Mouse (Mus musculus): ENCODE measurements at regions not wholly inside any gene's neighbourhood (a gene's known extent, or its start where the extent isn't known, plus 50 kb on each side); places are given as distances from the start of the nearest gene placed in this dataset.

GRCm38 (mm10) chr9:33050789-33051188 lies 414.8 kb downstream of the Ets1 start:
- Histone ChIP-seq H3K4me1 (ENCODE audit: control insufficient read depth, insufficient read depth, low read length) (no peaks in the 10 kb centered on the region), H3K4me2 (replicated peaks; ENCODE audit: low read depth, low read length) (no peak overlapping the region), H3K4me3 (ENCODE audit: low read depth, low read length) (no peak overlapping the region), H3K9me3 (ENCODE audit: control insufficient read depth, low read depth, low read length) (no peaks in the 10 kb centered on the region), H3K36me3 (ENCODE audit: control insufficient read depth, insufficient read depth, low read length) (no peaks in the 10 kb centered on the region), H3K27ac (ENCODE audit: low read length) (no peak overlapping the region), H3K27me3 (ENCODE audit: control insufficient read depth, insufficient read depth, low read length) (no peaks in the 10 kb centered on the region), H3K9ac (replicated peaks; ENCODE audit: low read depth, low read length) (no peak overlapping the region)
- 78% methylated on average over 4 of the region's 4 CpGs for whole genome bisulfite sequencing
- ATAC-seq (ENCODE audit: insufficient number of reproducible peaks, insufficient read depth, low FRiP score, low read depth), result no peak

GRCm38 (mm10) chr9:33060636-33061264 lies 424.7 kb downstream of the Ets1 start:
- H3K36me3 ChIP-seq (ENCODE audit: control insufficient read depth, insufficient read depth, low read length), result no peaks in the 10 kb centered on the region
- no peak overlapping the region for H3K4me3 ChIP-seq (ENCODE audit: low read depth, low read length)
- ATAC-seq (ENCODE audit: insufficient number of reproducible peaks, insufficient read depth, low FRiP score, low read depth), result no peak
- no peak overlapping the region for H3K4me2 ChIP-seq (replicated peaks; ENCODE audit: low read depth, low read length)
- no peak overlapping the region for H3K9ac ChIP-seq (replicated peaks; ENCODE audit: low read depth, low read length)
- no peak overlapping the region for H3K27ac ChIP-seq (ENCODE audit: low read length)
- no peaks in the 10 kb centered on the region for H3K4me1 ChIP-seq (ENCODE audit: control insufficient read depth, insufficient read depth, low read length)
- no peaks in the 10 kb centered on the region for H3K9me3 ChIP-seq (ENCODE audit: control insufficient read depth, low read depth, low read length)
- H3K27me3 ChIP-seq (ENCODE audit: control insufficient read depth, insufficient read depth, low read length), result no peaks in the 10 kb centered on the region
- WGBS, result 75% methylated on average over 6 of the region's 6 CpGs

GRCm38 (mm10) chr9:33062476-33062875 lies 426.5 kb downstream of the Ets1 start:
- H3K9me3 ChIP-seq (ENCODE audit: control insufficient read depth, low read depth, low read length), result no peaks in the 10 kb centered on the region
- H3K27me3 ChIP-seq (ENCODE audit: control insufficient read depth, insufficient read depth, low read length), result no peaks in the 10 kb centered on the region
- WGBS, result 60% methylated on average over 4 of the region's 4 CpGs
- ATAC-seq (ENCODE audit: insufficient number of reproducible peaks, insufficient read depth, low FRiP score, low read depth), result no peak
- H3K4me3 ChIP-seq (ENCODE audit: low read depth, low read length), result no peak overlapping the region
- H3K9ac ChIP-seq (replicated peaks; ENCODE audit: low read depth, low read length), result no peak overlapping the region
- H3K36me3 ChIP-seq (ENCODE audit: control insufficient read depth, insufficient read depth, low read length), result no peaks in the 10 kb centered on the region
- H3K4me2 ChIP-seq (replicated peaks; ENCODE audit: low read depth, low read length), result no peak overlapping the region
- H3K27ac ChIP-seq (ENCODE audit: low read length), result no peak overlapping the region
- no peaks in the 10 kb centered on the region for H3K4me1 ChIP-seq (ENCODE audit: control insufficient read depth, insufficient read depth, low read length)

GRCm38 (mm10) chr9:33065331-33065730 lies 429.3 kb downstream of the Ets1 start:
- H3K9ac ChIP-seq (replicated peaks; ENCODE audit: low read depth, low read length), result no peak overlapping the region
- H3K4me2 ChIP-seq (replicated peaks; ENCODE audit: low read depth, low read length), result no peak overlapping the region
- H3K9me3 ChIP-seq (ENCODE audit: control insufficient read depth, low read depth, low read length), result no peaks in the 10 kb centered on the region
- H3K27me3 ChIP-seq (ENCODE audit: control insufficient read depth, insufficient read depth, low read length), result no peaks in the 10 kb centered on the region
- no peak for ATAC-seq (ENCODE audit: insufficient number of reproducible peaks, insufficient read depth, low FRiP score, low read depth)
- H3K4me3 ChIP-seq (ENCODE audit: low read depth, low read length), result no peak overlapping the region
- H3K27ac ChIP-seq (ENCODE audit: low read length), result no peak overlapping the region
- H3K36me3 ChIP-seq (ENCODE audit: control insufficient read depth, insufficient read depth, low read length), result no peaks in the 10 kb centered on the region
- H3K4me1 ChIP-seq (ENCODE audit: control insufficient read depth, insufficient read depth, low read length), result no peaks in the 10 kb centered on the region
- WGBS, result 86% methylated on average over 3 of the region's 3 CpGs

GRCm38 (mm10) chr9:33067521-33067920 lies 431.5 kb downstream of the Ets1 start:
- Histone ChIP-seq H3K4me1 (ENCODE audit: control insufficient read depth, insufficient read depth, low read length) (no peaks in the 10 kb centered on the region), H3K36me3 (ENCODE audit: control insufficient read depth, insufficient read depth, low read length) (no peaks in the 10 kb centered on the region), H3K27me3 (ENCODE audit: control insufficient read depth, insufficient read depth, low read length) (no peaks in the 10 kb centered on the region), H3K27ac (ENCODE audit: low read length) (no peak overlapping the region), H3K9me3 (ENCODE audit: control insufficient read depth, low read depth, low read length) (no peaks in the 10 kb centered on the region), H3K4me3 (ENCODE audit: low read depth, low read length) (no peak overlapping the region), H3K9ac (replicated peaks; ENCODE audit: low read depth, low read length) (no peak overlapping the region), H3K4me2 (replicated peaks; ENCODE audit: low read depth, low read length) (no peak overlapping the region)
- WGBS, result 88% methylated on average over 1 of the region's 1 CpGs
- ATAC-seq (ENCODE audit: insufficient number of reproducible peaks, insufficient read depth, low FRiP score, low read depth), result no peak

GRCm38 (mm10) chr9:33070116-33070515 lies 434.1 kb downstream of the Ets1 start:
- Histone ChIP-seq H3K36me3 (ENCODE audit: control insufficient read depth, insufficient read depth, low read length) (no peaks in the 10 kb centered on the region), H3K4me3 (ENCODE audit: low read depth, low read length) (no peak overlapping the region), H3K27me3 (ENCODE audit: control insufficient read depth, insufficient read depth, low read length) (no peaks in the 10 kb centered on the region), H3K9me3 (ENCODE audit: control insufficient read depth, low read depth, low read length) (no peaks in the 10 kb centered on the region), H3K4me2 (replicated peaks; ENCODE audit: low read depth, low read length) (no peak overlapping the region), H3K4me1 (ENCODE audit: control insufficient read depth, insufficient read depth, low read length) (no peaks in the 10 kb centered on the region), H3K27ac (ENCODE audit: low read length) (no peak overlapping the region), H3K9ac (replicated peaks; ENCODE audit: low read depth, low read length) (no peak overlapping the region)
- 52% methylated on average over 3 of the region's 3 CpGs for WGBS
- ATAC-seq (ENCODE audit: insufficient number of reproducible peaks, insufficient read depth, low FRiP score, low read depth), result no peak

GRCm38 (mm10) chr9:33080271-33080670 lies 444.2 kb downstream of the Ets1 start:
- Histone ChIP-seq H3K36me3 (ENCODE audit: control insufficient read depth, insufficient read depth, low read length) (no peaks in the 10 kb centered on the region), H3K4me3 (ENCODE audit: low read depth, low read length) (no peak overlapping the region), H3K9ac (replicated peaks; ENCODE audit: low read depth, low read length) (no peak overlapping the region), H3K9me3 (ENCODE audit: control insufficient read depth, low read depth, low read length) (no peaks in the 10 kb centered on the region), H3K4me2 (replicated peaks; ENCODE audit: low read depth, low read length) (no peak overlapping the region), H3K27me3 (ENCODE audit: control insufficient read depth, insufficient read depth, low read length) (no peaks in the 10 kb centered on the region), H3K27ac (ENCODE audit: low read length) (no peak overlapping the region), H3K4me1 (ENCODE audit: control insufficient read depth, insufficient read depth, low read length) (no peaks in the 10 kb centered on the region)
- no peak for ATAC-seq (ENCODE audit: insufficient number of reproducible peaks, insufficient read depth, low FRiP score, low read depth)
- WGBS, result 70% methylated on average over 3 of the region's 3 CpGs

- ATAC-seq (ENCODE audit: insufficient number of reproducible peaks, insufficient read depth, low FRiP score, low read depth), result no peak
- Histone ChIP-seq H3K9ac (replicated peaks; ENCODE audit: low read depth, low read length) (no peak overlapping the region), H3K36me3 (ENCODE audit: control insufficient read depth, insufficient read depth, low read length) (no peaks in the 10 kb centered on the region), H3K9me3 (ENCODE audit: control insufficient read depth, low read depth, low read length) (no peaks in the 10 kb centered on the region), H3K4me2 (replicated peaks; ENCODE audit: low read depth, low read length) (no peak overlapping the region), H3K4me3 (ENCODE audit: low read depth, low read length) (no peak overlapping the region), H3K4me1 (ENCODE audit: control insufficient read depth, insufficient read depth, low read length) (no peaks in the 10 kb centered on the region), H3K27ac (ENCODE audit: low read length) (no peak overlapping the region), H3K27me3 (ENCODE audit: control insufficient read depth, insufficient read depth, low read length) (no peaks in the 10 kb centered on the region)
- 44% methylated on average over 6 of the region's 6 CpGs for WGBS
These were observed 444.8 kb downstream of the Ets1 start for GRCm38 (mm10) chr9:33080774-33081173.

GRCm38 (mm10) chr9:33089977-33090376 lies 454.0 kb downstream of the Ets1 start:
- Histone ChIP-seq H3K27me3 (ENCODE audit: control insufficient read depth, insufficient read depth, low read length) (no peaks in the 10 kb centered on the region), H3K4me2 (replicated peaks; ENCODE audit: low read depth, low read length) (no peak overlapping the region), H3K4me1 (ENCODE audit: control insufficient read depth, insufficient read depth, low read length) (no peaks in the 10 kb centered on the region), H3K9me3 (ENCODE audit: control insufficient read depth, low read depth, low read length) (no peaks in the 10 kb centered on the region), H3K27ac (ENCODE audit: low read length) (no peak overlapping the region), H3K4me3 (ENCODE audit: low read depth, low read length) (no peak overlapping the region), H3K9ac (replicated peaks; ENCODE audit: low read depth, low read length) (no peak overlapping the region), H3K36me3 (ENCODE audit: control insufficient read depth, insufficient read depth, low read length) (no peaks in the 10 kb centered on the region)
- WGBS, result 74% methylated on average over 3 of the region's 3 CpGs
- ATAC-seq (ENCODE audit: insufficient number of reproducible peaks, insufficient read depth, low FRiP score, low read depth), result no peak

Data from stomach, embryonic 14.5 days (tissue).